Mouse (Mus musculus) lung, postnatal 0 days (tissue): Measurements from ENCODE around the gene Klhdc10.

Experiments
- CTCF ChIP-seq: IDR thresholded peaks from 2 replicates; pipeline ENCODE4 v1.5.1; 2016; ENCODE audit warnings: antibody characterized with exemption, mild to moderate bottlenecking
- EP300 ChIP-seq: IDR thresholded peaks from 2 replicates; pipeline ENCODE4 v1.6.1; 2016; ENCODE audit warnings: antibody characterized with exemption, mild to moderate bottlenecking, control low read depth

- no peak for TF ChIP-seq CTCF
- no peak for TF ChIP-seq EP300
These were observed 75.6 kb downstream of the Klhdc10 start for GRCm38 (mm10) chr6:30477210-30477714.
